Mouse (Mus musculus) myocyte (in vitro differentiated cells): ENCODE measurements around the gene Fstl4. TPM values are rescaled to one million over a fixed set of nuclear protein-coding genes. Genes with fewer than 3 reads are reported as not detected.

Experiments used
- H3K27me3 ChIP-seq: one replicate; pipeline ENCODE4 v1.6.1; 2011; ENCODE audit not compliant: control insufficient read depth, insufficient read depth, insufficient read length
- H3K36me3 ChIP-seq: one replicate; pipeline ENCODE4 v1.6.1; 2011; ENCODE audit not compliant: control insufficient read depth, insufficient read depth
- H3K4me2 ChIP-seq: one replicate; pipeline ENCODE4 v1.6.1; 2011; ENCODE audit warnings: low read depth, control low read depth
- H3K4me3 ChIP-seq: one replicate; pipeline ENCODE4 v1.5.1; 2011; ENCODE audit warnings: mild to moderate bottlenecking, control low read depth, moderate library complexity
- H3K79me2 ChIP-seq: one replicate; pipeline ENCODE4 v1.6.1; 2011; ENCODE audit not compliant: control insufficient read depth, insufficient read depth
- H3ac ChIP-seq: one replicate; pipeline ENCODE4 v1.6.1; 2011; ENCODE audit not compliant: control insufficient read depth, insufficient read length
- CEBPB ChIP-seq: IDR thresholded peaks from 2 replicates; pipeline ENCODE4 v1.6.1; 2011; ENCODE audit warnings: mild to moderate bottlenecking, moderate library complexity; ENCODE audit not compliant: poor library complexity, insufficient read depth, severe bottlenecking
- E2F4 ChIP-seq: IDR thresholded peaks from one replicate; pipeline ENCODE4 v1.6.1; 2011; ENCODE audit warnings: mild to moderate bottlenecking, control low read depth, moderate library complexity; ENCODE audit not compliant: insufficient read depth
- MAX ChIP-seq: IDR thresholded peaks from one replicate; pipeline ENCODE4 v1.6.1; 2011; ENCODE audit warnings: low read depth, mild to moderate bottlenecking, control low read depth
- MYOD1 ChIP-seq, 3 experiments: IDR thresholded peaks; one replicate each; pipeline ENCODE4 v1.6.1; 2011; ENCODE audit warnings: control low read depth in 2 of 3, low read depth in 2 of 3, mild to moderate bottlenecking in 2 of 3, moderate library complexity in 1 of 3; ENCODE audit not compliant: insufficient read length in 2 of 3, control insufficient read depth in 1 of 3
- MYOG ChIP-seq, 3 experiments: IDR thresholded peaks; one replicate each; pipeline ENCODE4 v1.6.1; 2011; ENCODE audit warnings: control low read depth in 2 of 3, low read depth in 2 of 3, mild to moderate bottlenecking in 2 of 3; ENCODE audit not compliant: insufficient read length in 2 of 3, control insufficient read depth in 1 of 3, insufficient read depth in 1 of 3
- POLR2A ChIP-seq: IDR thresholded peaks from one replicate; pipeline ENCODE4 v1.6.1; 2011; ENCODE audit warnings: low read depth, mild to moderate bottlenecking, control low read depth, moderate library complexity; ENCODE audit not compliant: insufficient read length
- POLR2AphosphoS2 ChIP-seq: IDR thresholded peaks from one replicate; pipeline ENCODE4 v1.6.1; 2011; ENCODE audit warnings: low read depth, control low read depth; ENCODE audit not compliant: insufficient read length
- REST ChIP-seq: IDR thresholded peaks from one replicate; pipeline ENCODE4 v1.6.1; 2011; ENCODE audit warnings: mild to moderate bottlenecking, control low read depth, moderate library complexity; ENCODE audit not compliant: insufficient read depth, insufficient read length
- SRF ChIP-seq: IDR thresholded peaks from one replicate; pipeline ENCODE4 v1.6.1; 2011; ENCODE audit warnings: low read depth; ENCODE audit not compliant: control insufficient read depth, insufficient read length
- TCF12 ChIP-seq: IDR thresholded peaks from one replicate; pipeline ENCODE4 v1.6.1; 2011; ENCODE audit warnings: mild to moderate bottlenecking, control low read depth; ENCODE audit not compliant: poor library complexity, insufficient read depth, severe bottlenecking
- TCF3 ChIP-seq: IDR thresholded peaks from one replicate; pipeline ENCODE4 v1.6.1; 2011; ENCODE audit warnings: low read depth, control low read depth; ENCODE audit not compliant: insufficient read length
- USF1 ChIP-seq: IDR thresholded peaks from one replicate; pipeline ENCODE4 v1.6.1; 2011; ENCODE audit warnings: low read depth, mild to moderate bottlenecking, control low read depth, moderate library complexity
- polyA plus RNA-seq: library from polyadenylated mRNA; unstranded; fragments of >200 nt; fragmentation: generic; extraction: Trizol; gene quantifications from one replicate; pipeline ENCODE4 v1.2.1, GENCODE M21; 2012; ENCODE audit warnings: missing spikeins

Gene Fstl4
- polyA plus RNA-seq, 1 experiment, result not detected

GRCm38 (mm10) chr11:52997421-52997820, 233.0 kb downstream of the Fstl4 start:
- H3K79me2 ChIP-seq, result no peaks in the 10 kb centered on the region
- H3K4me2 ChIP-seq, result no peak overlapping the region
- no peaks in the 10 kb centered on the region for H3K36me3 ChIP-seq
- H3K27me3 ChIP-seq, result no peaks in the 10 kb centered on the region
- no peak for TF ChIP-seq MYOG (IDR thresholded peaks at IDR 0.05; ENCODE audit: control insufficient read depth in 1 of 3, insufficient read depth in 1 of 3, insufficient read length in 2 of 3, low read depth in 2 of 3)
- no peak for TF ChIP-seq TCF12
- TF ChIP-seq MYOD1 (IDR thresholded peaks at IDR 0.05; ENCODE audit: control insufficient read depth in 1 of 3, insufficient read length in 2 of 3, low read depth in 2 of 3), result no peak
- no peak for TF ChIP-seq REST
- no peak for TF ChIP-seq E2F4
- TF ChIP-seq POLR2AphosphoS2, result no peak
- no peak for TF ChIP-seq USF1
- TF ChIP-seq CEBPB, result no peak
- no peak for TF ChIP-seq POLR2A
- TF ChIP-seq TCF3, result no peak
- no peak for TF ChIP-seq SRF
- TF ChIP-seq MAX, result no peak
- no peak overlapping the region for H3ac ChIP-seq
- H3K4me3 ChIP-seq, result no peak overlapping the region

- Histone ChIP-seq H3K79me2 (no peaks in the 10 kb centered on the region), H3K4me2 (no peak overlapping the region), H3ac (no peak overlapping the region), H3K4me3 (no peak overlapping the region), H3K36me3 (no peaks in the 10 kb centered on the region), H3K27me3 (no peaks in the 10 kb centered on the region)
- TF ChIP-seq SRF (no peak), TCF3 (no peak)
These were observed 235.8 kb downstream of the Fstl4 start for GRCm38 (mm10) chr11:53000226-53000625.

- Histone ChIP-seq H3K27me3 (no peaks in the 10 kb centered on the region), H3ac (no peak overlapping the region), H3K4me3 (no peak overlapping the region), H3K36me3 (no peaks in the 10 kb centered on the region), H3K79me2 (no peaks in the 10 kb centered on the region), H3K4me2 (no peak overlapping the region)
- TF ChIP-seq REST, result no peak
- no peak for TF ChIP-seq E2F4
- TF ChIP-seq MYOG (IDR thresholded peaks at IDR 0.05; ENCODE audit: control insufficient read depth in 1 of 3, insufficient read depth in 1 of 3, insufficient read length in 2 of 3, low read depth in 2 of 3), result no peak
- TF ChIP-seq POLR2A, result no peak
- TF ChIP-seq SRF, result no peak
- TF ChIP-seq POLR2AphosphoS2, result no peak
- no peak for TF ChIP-seq MAX
- TF ChIP-seq MYOD1 (IDR thresholded peaks at IDR 0.05; ENCODE audit: control insufficient read depth in 1 of 3, insufficient read length in 2 of 3, low read depth in 2 of 3), result no peak
- TF ChIP-seq TCF12, result no peak
- TF ChIP-seq CEBPB, result no peak
- no peak for TF ChIP-seq TCF3
- no peak for TF ChIP-seq USF1
These were observed 238.9 kb downstream of the Fstl4 start for GRCm38 (mm10) chr11:53003361-53003760.

- Histone ChIP-seq H3K4me2 (no peak overlapping the region), H3K36me3 (no peaks in the 10 kb centered on the region), H3K4me3 (no peak overlapping the region), H3K27me3 (no peaks in the 10 kb centered on the region), H3K79me2 (no peaks in the 10 kb centered on the region), H3ac (no peak overlapping the region)
- no peak for TF ChIP-seq TCF3
- TF ChIP-seq MYOD1 (IDR thresholded peaks at IDR 0.05; ENCODE audit: control insufficient read depth in 1 of 3, insufficient read length in 2 of 3, low read depth in 2 of 3), result no peak
- no peak for TF ChIP-seq CEBPB
- TF ChIP-seq USF1, result no peak
- TF ChIP-seq SRF, result no peak
These were observed 239.4 kb downstream of the Fstl4 start for GRCm38 (mm10) chr11:53003811-53004210.

GRCm38 (mm10) chr11:53009597-53009996, 245.2 kb downstream of the Fstl4 start:
- Histone ChIP-seq H3ac (no peak overlapping the region), H3K79me2 (no peaks in the 10 kb centered on the region), H3K36me3 (no peaks in the 10 kb centered on the region), H3K4me3 (no peak overlapping the region), H3K27me3 (no peaks in the 10 kb centered on the region), H3K4me2 (no peak overlapping the region)
- no peak for TF ChIP-seq MAX
- no peak for TF ChIP-seq SRF
- no peak for TF ChIP-seq TCF12
- TF ChIP-seq POLR2AphosphoS2, result no peak
- TF ChIP-seq REST, result no peak
- TF ChIP-seq MYOG (IDR thresholded peaks at IDR 0.05; ENCODE audit: control insufficient read depth in 1 of 3, insufficient read depth in 1 of 3, insufficient read length in 2 of 3, low read depth in 2 of 3), result no peak
- no peak for TF ChIP-seq POLR2A
- TF ChIP-seq MYOD1 (IDR thresholded peaks at IDR 0.05; ENCODE audit: control insufficient read depth in 1 of 3, insufficient read length in 2 of 3, low read depth in 2 of 3), result no peak
- no peak for TF ChIP-seq TCF3
- TF ChIP-seq USF1, result no peak
- TF ChIP-seq E2F4, result no peak
- TF ChIP-seq CEBPB, result no peak
